Mouse (Mus musculus): Measurements from ENCODE around the gene Bcar3. TPM values are rescaled to one million over a fixed set of nuclear protein-coding genes. Genes with fewer than 3 reads are reported as not detected.

Bcar3 gene
- polyA plus RNA-seq, 1 experiment, result 26.3 TPM

DNA sequence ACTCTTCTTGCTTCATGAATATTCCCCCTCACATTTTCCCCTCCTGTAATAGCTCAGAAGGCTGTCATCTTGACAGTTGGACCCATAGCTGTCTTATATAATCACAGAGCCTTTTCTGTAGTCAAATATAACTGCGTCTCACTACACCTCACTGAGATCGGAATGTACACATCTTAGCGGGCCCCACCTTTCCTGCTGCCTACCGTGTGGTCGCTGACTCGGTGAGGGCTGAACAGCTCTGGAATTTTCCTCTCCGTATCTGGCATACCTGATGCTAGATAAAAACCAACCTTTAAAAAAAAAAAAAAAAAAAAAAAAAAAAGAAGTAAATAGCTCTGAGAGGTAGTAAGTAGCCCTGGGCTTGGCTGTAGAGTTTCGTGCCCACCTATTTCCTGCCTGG is 164.8 kb downstream of the Bcar3 start:
- TF ChIP-seq POLR2A (IDR thresholded peaks at IDR 0.05; ENCODE audit: insufficient read depth, low read length) (no peak), CTCF (IDR thresholded peaks at IDR 0.05; ENCODE audit: low read depth, low read length) (no peak), EP300 (IDR thresholded peaks at IDR 0.05; ENCODE audit: insufficient read depth, low read depth, low read length) (no peak)
- H3K27me3 ChIP-seq (ENCODE audit: control insufficient read depth, insufficient read depth, low read length, poor library complexity, severe bottlenecking), result no peaks in the 10 kb centered on the region
- peak overlapping the region; percentile 13; the same call in 1 of the 2 replicates for H3K27ac ChIP-seq (ENCODE audit: insufficient read depth, low read length)
- no peaks in the 10 kb centered on the region for H3K9me3 ChIP-seq (replicated peaks; ENCODE audit: control insufficient read depth, insufficient read depth, low read length, poor library complexity, severe bottlenecking)
- H3K9ac ChIP-seq (ENCODE audit: low read depth, poor library complexity, severe bottlenecking), result no peak overlapping the region
- H3K4me1 ChIP-seq (ENCODE audit: control insufficient read depth, insufficient read depth, low read length), result peaks cover 6% of the 10 kb centered on the region
- no peak overlapping the region for H3K4me3 ChIP-seq (ENCODE audit: low read depth, low read length)
- H3K36me3 ChIP-seq (ENCODE audit: control insufficient read depth, insufficient read depth, low read length, poor library complexity, severe bottlenecking), result no peaks in the 10 kb centered on the region

DNA sequence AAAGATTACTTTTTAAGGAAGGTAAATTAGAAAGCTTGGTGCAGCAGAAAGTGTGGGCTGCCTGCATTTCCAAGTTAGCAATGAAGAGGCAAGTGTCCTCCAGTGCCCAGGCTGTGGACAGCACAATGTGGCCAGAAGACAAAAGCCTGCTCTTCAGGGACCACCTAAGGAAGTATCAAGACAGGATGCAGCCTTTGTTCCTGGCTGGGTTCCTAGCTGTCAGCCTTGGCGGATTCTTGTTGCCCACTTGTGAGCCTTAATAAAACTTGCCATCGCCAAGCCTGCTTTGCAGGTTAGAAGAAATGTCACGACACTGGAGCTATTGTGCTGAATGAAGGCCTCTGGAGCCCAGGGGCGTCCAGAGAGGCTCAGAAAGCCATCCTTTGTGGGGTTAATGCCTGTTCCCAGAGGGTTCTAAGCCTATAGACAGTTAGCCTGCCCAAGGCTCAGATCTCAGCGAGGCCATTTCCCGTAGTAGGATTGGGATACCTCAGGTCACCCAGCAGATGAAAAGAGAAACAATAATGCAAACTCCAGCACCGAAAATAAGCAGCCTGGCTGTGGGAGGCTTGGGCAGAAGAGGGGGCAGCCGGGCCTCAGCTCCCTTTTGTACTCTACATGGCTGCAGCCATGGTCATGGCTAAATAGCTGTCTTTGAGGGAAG is 167.0 kb downstream of the Bcar3 start:
- Histone ChIP-seq H3K9me3 (replicated peaks; ENCODE audit: control insufficient read depth, insufficient read depth, low read length, poor library complexity, severe bottlenecking) (no peaks in the 10 kb centered on the region), H3K36me3 (ENCODE audit: control insufficient read depth, insufficient read depth, low read length, poor library complexity, severe bottlenecking) (no peaks in the 10 kb centered on the region), H3K9ac (ENCODE audit: low read depth, poor library complexity, severe bottlenecking) (no peak overlapping the region), H3K27ac (ENCODE audit: insufficient read depth, low read length) (no peak overlapping the region), H3K4me3 (ENCODE audit: low read depth, low read length) (no peak overlapping the region), H3K27me3 (ENCODE audit: control insufficient read depth, insufficient read depth, low read length, poor library complexity, severe bottlenecking) (no peaks in the 10 kb centered on the region), H3K4me1 (ENCODE audit: control insufficient read depth, insufficient read depth, low read length) (peaks cover 6% of the 10 kb centered on the region)
- TF ChIP-seq CTCF (IDR thresholded peaks at IDR 0.05; ENCODE audit: low read depth, low read length), result no peak
- no peak for TF ChIP-seq EP300 (IDR thresholded peaks at IDR 0.05; ENCODE audit: insufficient read depth, low read depth, low read length)
- no peak for TF ChIP-seq POLR2A (IDR thresholded peaks at IDR 0.05; ENCODE audit: insufficient read depth, low read length)

DNA sequence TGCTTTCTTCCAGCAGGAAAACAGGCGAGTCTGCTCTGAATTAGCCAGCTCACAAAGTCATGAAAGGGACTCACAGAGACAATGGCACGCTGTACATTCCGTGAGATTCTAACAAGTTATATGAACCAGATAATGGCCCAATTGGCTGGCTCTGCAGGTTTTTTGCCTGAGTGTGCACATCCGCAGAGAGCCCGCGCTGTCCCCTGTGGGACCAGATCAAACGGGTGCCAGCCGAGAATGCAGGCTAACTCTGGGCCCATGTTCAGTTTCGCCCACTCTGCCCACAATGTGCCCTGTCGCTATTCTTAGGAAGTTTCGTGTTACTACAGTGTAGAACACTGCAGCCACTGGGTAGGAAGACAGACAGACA is 167.6 kb downstream of the Bcar3 start:
- Histone ChIP-seq H3K4me1 (ENCODE audit: control insufficient read depth, insufficient read depth, low read length) (peaks cover 6% of the 10 kb centered on the region), H3K27ac (ENCODE audit: insufficient read depth, low read length) (no peak overlapping the region), H3K27me3 (ENCODE audit: control insufficient read depth, insufficient read depth, low read length, poor library complexity, severe bottlenecking) (no peaks in the 10 kb centered on the region), H3K36me3 (ENCODE audit: control insufficient read depth, insufficient read depth, low read length, poor library complexity, severe bottlenecking) (no peaks in the 10 kb centered on the region), H3K4me3 (ENCODE audit: low read depth, low read length) (no peak overlapping the region), H3K9me3 (replicated peaks; ENCODE audit: control insufficient read depth, insufficient read depth, low read length, poor library complexity, severe bottlenecking) (no peaks in the 10 kb centered on the region), H3K9ac (ENCODE audit: low read depth, poor library complexity, severe bottlenecking) (no peak overlapping the region)
- no peak for TF ChIP-seq EP300 (IDR thresholded peaks at IDR 0.05; ENCODE audit: insufficient read depth, low read depth, low read length)
- TF ChIP-seq CTCF (IDR thresholded peaks at IDR 0.05; ENCODE audit: low read depth, low read length), result no peak
- no peak for TF ChIP-seq POLR2A (IDR thresholded peaks at IDR 0.05; ENCODE audit: insufficient read depth, low read length)

DNA sequence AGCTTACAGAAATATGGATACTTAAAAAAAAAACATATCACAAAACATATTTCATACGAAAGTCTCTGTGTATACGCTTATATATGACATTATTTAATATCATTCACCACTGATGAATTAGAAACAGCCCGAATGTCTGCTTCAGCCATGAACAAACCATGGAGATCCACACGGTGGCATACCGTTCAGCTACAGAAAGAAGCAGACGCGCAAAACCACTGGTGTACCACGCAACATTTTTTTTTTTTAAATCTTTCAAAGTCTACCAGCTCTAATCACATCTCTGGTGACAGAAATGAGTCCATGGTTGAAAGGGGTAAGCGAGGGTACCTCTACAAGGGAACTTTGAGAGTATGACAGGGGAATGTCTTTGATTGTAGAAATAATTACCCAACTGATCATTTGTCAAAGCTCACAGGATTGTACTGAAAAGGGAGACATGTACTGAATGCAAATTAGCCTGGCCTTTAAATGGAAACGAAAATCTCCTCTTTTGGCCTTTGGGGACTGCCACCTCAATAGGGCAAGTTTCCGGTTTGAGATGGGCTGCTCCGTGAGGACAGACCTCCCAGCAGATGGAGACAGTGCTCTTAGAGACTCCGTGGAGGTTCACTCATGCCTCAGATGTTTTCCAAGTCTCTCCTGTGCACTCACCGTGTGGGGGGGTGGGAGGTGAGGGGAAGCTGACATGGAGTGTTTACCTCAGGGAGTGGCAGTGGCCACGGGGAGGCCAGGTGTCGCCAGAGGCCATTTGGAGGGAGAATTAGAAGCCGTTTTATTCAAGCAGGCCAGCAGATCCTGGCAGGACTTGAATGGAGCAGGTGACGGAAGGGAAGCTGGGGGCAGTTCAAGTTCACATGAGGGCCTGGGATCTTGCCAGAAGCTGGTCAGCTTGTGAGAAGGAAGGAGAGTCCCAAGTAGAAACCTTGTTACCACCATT is 168.3 kb downstream of the Bcar3 start:
- TF ChIP-seq CTCF (IDR thresholded peaks at IDR 0.05; ENCODE audit: low read depth, low read length), result peak; percentile 17
- TF ChIP-seq POLR2A (IDR thresholded peaks at IDR 0.05; ENCODE audit: insufficient read depth, low read length), result no peak
- 0 out of 2 replicates have a peak, but pooled peaks have one; percentile 66 for TF ChIP-seq EP300 (IDR thresholded peaks at IDR 0.05; ENCODE audit: insufficient read depth, low read depth, low read length)
- no peak overlapping the region for H3K4me3 ChIP-seq (ENCODE audit: low read depth, low read length)
- peaks cover 6% of the 10 kb centered on the region for H3K4me1 ChIP-seq (ENCODE audit: control insufficient read depth, insufficient read depth, low read length)
- H3K9ac ChIP-seq (ENCODE audit: low read depth, poor library complexity, severe bottlenecking), result no peak overlapping the region
- H3K9me3 ChIP-seq (replicated peaks; ENCODE audit: control insufficient read depth, insufficient read depth, low read length, poor library complexity, severe bottlenecking), result no peaks in the 10 kb centered on the region
- no peaks in the 10 kb centered on the region for H3K36me3 ChIP-seq (ENCODE audit: control insufficient read depth, insufficient read depth, low read length, poor library complexity, severe bottlenecking)
- H3K27ac ChIP-seq (ENCODE audit: insufficient read depth, low read length), result no peak overlapping the region
- H3K27me3 ChIP-seq (ENCODE audit: control insufficient read depth, insufficient read depth, low read length, poor library complexity, severe bottlenecking), result no peaks in the 10 kb centered on the region

DNA sequence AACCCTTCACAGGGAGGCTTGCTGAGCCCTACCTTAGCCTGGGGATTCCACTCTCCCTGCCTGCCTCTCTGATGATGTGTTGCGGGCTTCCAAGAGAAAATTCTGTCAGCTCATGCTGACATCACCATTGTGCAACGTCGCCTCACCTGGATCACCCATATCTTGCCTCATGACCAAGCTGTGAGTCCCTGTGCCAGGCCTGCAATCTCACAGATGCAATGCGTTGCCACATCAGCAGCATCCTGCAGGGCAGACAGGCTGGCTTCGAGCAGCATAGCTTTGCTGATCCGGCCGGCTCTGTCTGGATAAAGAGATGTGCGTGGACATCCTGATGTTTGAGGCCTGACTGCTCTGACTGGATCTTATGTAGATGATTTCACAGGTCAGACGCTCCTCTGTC is 169.2 kb downstream of the Bcar3 start:
- Histone ChIP-seq H3K36me3 (ENCODE audit: control insufficient read depth, insufficient read depth, low read length, poor library complexity, severe bottlenecking) (no peaks in the 10 kb centered on the region), H3K27me3 (ENCODE audit: control insufficient read depth, insufficient read depth, low read length, poor library complexity, severe bottlenecking) (no peaks in the 10 kb centered on the region), H3K9ac (ENCODE audit: low read depth, poor library complexity, severe bottlenecking) (no peak overlapping the region), H3K27ac (ENCODE audit: insufficient read depth, low read length) (no peak overlapping the region), H3K4me1 (ENCODE audit: control insufficient read depth, insufficient read depth, low read length) (peaks cover 6% of the 10 kb centered on the region), H3K4me3 (ENCODE audit: low read depth, low read length) (no peak overlapping the region), H3K9me3 (replicated peaks; ENCODE audit: control insufficient read depth, insufficient read depth, low read length, poor library complexity, severe bottlenecking) (no peaks in the 10 kb centered on the region)
- TF ChIP-seq POLR2A (IDR thresholded peaks at IDR 0.05; ENCODE audit: insufficient read depth, low read length) (no peak), CTCF (IDR thresholded peaks at IDR 0.05; ENCODE audit: low read depth, low read length) (no peak), EP300 (IDR thresholded peaks at IDR 0.05; ENCODE audit: insufficient read depth, low read depth, low read length) (no peak)
